ENCODE assay signal across 18 mouse cellular contexts in genomic region chr3:132425819-132426671, GRCm38 (mm10).
DNase-seq lines count a peak whose midpoint lies in the region; ATAC-seq and TF ChIP-seq lines count a peak whose summit lies in the region.
"Had no signal": no experiment of that assay in that cellular context is flagged by ENCODE, and none has a peak within 500 bp of the region (broad histone marks: within the 10 kb centered on the region; RNA-seq: fewer than 3 reads in every experiment).

No protein-coding gene starts in this region.

- ATAC-seq in frontal cortex, adult (ENCODE audit: low TSS enrichment), result peak; percentile 70
- peak; percentile 58 for ATAC-seq in lung, embryonic 14.5 days (ENCODE audit: insufficient read depth)
- peak; percentile 65 for ATAC-seq in neural tube, embryonic 14.5 days (ENCODE audit: low read depth)

- H3K27ac ChIP-seq in lung, embryonic 14.5 days (ENCODE audit: low read depth), result no peak overlapping the region
- no peak overlapping the region for H3K27ac ChIP-seq in neural tube, embryonic 14.5 days (ENCODE audit: low read depth, low read length)
- H3K27ac ChIP-seq in left cerebral cortex, adult 2 months, result no peak overlapping the region
- H3K27ac ChIP-seq: forebrain, embryonic 12.5 days; heart, embryonic 13.5 days; hindbrain, embryonic 14.5 days; liver, embryonic 13.5 days had no signal

- TF ChIP-seq CTCF in lung, embryonic 14.5 days (IDR thresholded peaks at IDR 0.05; ENCODE audit: low read depth), result no peak
- no peak for TF ChIP-seq CTCF in left cerebral cortex, adult 2 months (IDR thresholded peaks at IDR 0.05)

- no peaks in the 10 kb centered on the region for H3K9me3 ChIP-seq in lung, embryonic 14.5 days (ENCODE audit: low read depth, low read length)
- no peaks in the 10 kb centered on the region for H3K9me3 ChIP-seq in neural tube, embryonic 14.5 days (ENCODE audit: control insufficient read depth, low read length)
- H3K9me3 ChIP-seq: forebrain, embryonic 12.5 days; heart, embryonic 13.5 days; liver, embryonic 13.5 days had no signal

- no peak overlapping the region for H3K9ac ChIP-seq in lung, embryonic 14.5 days
- no peak overlapping the region for H3K9ac ChIP-seq in neural tube, embryonic 14.5 days (replicated peaks; ENCODE audit: low read depth, low read length)
- H3K9ac ChIP-seq: forebrain, embryonic 12.5 days; heart, embryonic 13.5 days; hindbrain, embryonic 14.5 days; liver, embryonic 13.5 days had no signal

- H3K27me3 ChIP-seq in lung, embryonic 14.5 days (ENCODE audit: insufficient read depth, low read length), result no peaks in the 10 kb centered on the region
- H3K27me3 ChIP-seq in neural tube, embryonic 14.5 days (ENCODE audit: control insufficient read depth, insufficient read depth, low read length), result no peaks in the 10 kb centered on the region
- H3K27me3 ChIP-seq: forebrain, embryonic 12.5 days; heart, embryonic 13.5 days; liver, embryonic 13.5 days had no signal

- H3K4me3 ChIP-seq in lung, embryonic 14.5 days (ENCODE audit: low read depth, low read length), result no peak overlapping the region
- no peak overlapping the region for H3K4me3 ChIP-seq in neural tube, embryonic 14.5 days (ENCODE audit: low read depth, low read length)
- no peak overlapping the region for H3K4me3 ChIP-seq in left cerebral cortex, adult 2 months
- H3K4me3 ChIP-seq: forebrain, embryonic 12.5 days; heart, embryonic 13.5 days; liver, embryonic 13.5 days; myocyte had no signal

- no peaks in the 10 kb centered on the region for H3K36me3 ChIP-seq in lung, embryonic 14.5 days (ENCODE audit: insufficient read depth)
- no peaks in the 10 kb centered on the region for H3K36me3 ChIP-seq in neural tube, embryonic 14.5 days (ENCODE audit: control insufficient read depth, insufficient read depth, low read length)
- H3K36me3 ChIP-seq: forebrain, embryonic 12.5 days; heart, embryonic 13.5 days; liver, embryonic 13.5 days had no signal

- DNase-seq in frontal cortex, postnatal 25 days (ENCODE audit: low spot score in 2 of 2), result no peak
- no peak for DNase-seq in lung, embryonic 14.5 days
- no peak for DNase-seq in lung, postnatal 36 days
- DNase-seq in brain, adult 2 months (ENCODE audit: low read depth, low spot score), result peak; percentile 46
- DNase-seq in left cerebral cortex, adult 2 months (ENCODE audit: extremely low spot score in 1 of 2, low spot score in 2 of 2), result no peak
- DNase-seq in heart, postnatal 4 days, result no peak
- DNase-seq: adrenal gland, adult 8-10 months; B cell, adult 2 months; gastrocnemius, postnatal 10 days; liver, embryonic 13.5 days; retina, postnatal 1 day; thymus, postnatal 25 days had no signal

- 32% methylated on average over 11 of the region's 11 CpGs for WGBS in lung, embryonic 14.5 days
- 63% methylated on average over 11 of the region's 11 CpGs for WGBS in neural tube, embryonic 14.5 days

- intact Hi-C loops in left cerebral cortex, adult 2 months (cut with DNase I), result no loop called here

- 0 out of 2 replicates have a peak, but pooled peaks cover 3% of the 10 kb centered on the region for H3K4me1 ChIP-seq in lung, embryonic 14.5 days (ENCODE audit: insufficient read depth)
- no peaks in the 10 kb centered on the region for H3K4me1 ChIP-seq in neural tube, embryonic 14.5 days (ENCODE audit: control insufficient read depth, insufficient read depth, low read length)
- H3K4me1 ChIP-seq: forebrain, embryonic 12.5 days; heart, embryonic 13.5 days; liver, embryonic 13.5 days had no signal

- H3K4me2 ChIP-seq in lung, embryonic 14.5 days, result no peak overlapping the region
- no peak overlapping the region for H3K4me2 ChIP-seq in neural tube, embryonic 14.5 days (ENCODE audit: low read depth, low read length)
- H3K4me2 ChIP-seq: forebrain, embryonic 12.5 days; heart, embryonic 13.5 days; hindbrain, embryonic 14.5 days; liver, embryonic 13.5 days had no signal
